Mouse (Mus musculus): ENCODE data around the gene Mtnr1a. TPM values are rescaled to one million over a fixed set of nuclear protein-coding genes. Genes with fewer than 3 reads are reported as not detected.

Mtnr1a gene
- polyA plus RNA-seq, 1 experiment from 2014 or later: 0.55 TPM

DNA sequence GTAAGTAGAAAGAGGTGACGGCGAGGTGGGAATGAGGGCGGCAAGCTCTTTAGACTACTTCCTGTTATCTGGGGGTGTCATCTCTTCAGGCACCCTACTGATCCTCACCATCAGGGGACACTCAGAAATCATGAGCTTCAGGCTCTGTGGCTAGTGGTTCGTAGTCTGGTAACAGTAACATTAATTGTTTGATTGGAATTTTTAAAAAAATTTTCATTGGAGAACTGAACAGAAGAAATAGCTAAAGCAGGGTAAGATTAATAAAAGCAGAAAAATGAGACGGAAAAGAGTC lies 41.8 kb downstream of the Mtnr1a start:
- ATAC-seq (ENCODE audit: low FRiP score): no peak
- 58% methylated on average over 5 of the region's 5 CpGs for WGBS
- H3K36me3 ChIP-seq: no peaks in the 10 kb centered on the region
- peaks cover 16% of the 10 kb centered on the region for H3K4me1 ChIP-seq
- peak overlapping the region; percentile 60 for H3K4me2 ChIP-seq
- peak overlapping the region; percentile 31 for H3K4me3 ChIP-seq (replicated peaks)
- H3K27ac ChIP-seq (replicated peaks): no peak overlapping the region
- no peak overlapping the region for H3K9ac ChIP-seq (replicated peaks)
- H3K9me3 ChIP-seq (replicated peaks): no peaks in the 10 kb centered on the region
- no peaks in the 10 kb centered on the region for H3K27me3 ChIP-seq (replicated peaks)

DNA sequence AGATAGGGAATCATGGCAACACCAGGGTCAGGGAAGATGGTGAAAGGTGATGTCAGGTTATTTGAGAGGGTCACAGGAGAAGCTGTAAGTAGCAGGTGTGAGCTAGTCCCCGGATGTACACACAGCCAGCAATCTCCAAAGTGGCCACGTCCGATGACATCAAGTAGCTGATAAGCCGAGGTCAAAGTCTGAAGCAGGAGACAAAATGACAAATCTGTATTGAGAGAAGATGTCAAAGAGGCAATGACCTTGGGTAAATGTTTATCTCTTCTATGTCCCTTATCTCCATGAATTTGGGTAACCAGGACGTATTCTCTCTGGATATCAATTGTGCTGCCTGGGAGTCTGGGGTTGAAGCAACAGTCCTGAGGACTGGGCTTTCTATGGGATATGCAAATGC lies 42.9 kb downstream of the Mtnr1a start:
- no peak overlapping the region for H3K9ac ChIP-seq (replicated peaks)
- H3K4me3 ChIP-seq (replicated peaks): no peak overlapping the region
- WGBS: 86% methylated on average over 5 of the region's 5 CpGs
- no peak for ATAC-seq (ENCODE audit: low FRiP score)
- H3K4me2 ChIP-seq: no peak overlapping the region
- no peaks in the 10 kb centered on the region for H3K9me3 ChIP-seq (replicated peaks)
- peaks cover 16% of the 10 kb centered on the region for H3K4me1 ChIP-seq
- H3K27ac ChIP-seq (replicated peaks): no peak overlapping the region
- no peaks in the 10 kb centered on the region for H3K36me3 ChIP-seq
- no peaks in the 10 kb centered on the region for H3K27me3 ChIP-seq (replicated peaks)

DNA sequence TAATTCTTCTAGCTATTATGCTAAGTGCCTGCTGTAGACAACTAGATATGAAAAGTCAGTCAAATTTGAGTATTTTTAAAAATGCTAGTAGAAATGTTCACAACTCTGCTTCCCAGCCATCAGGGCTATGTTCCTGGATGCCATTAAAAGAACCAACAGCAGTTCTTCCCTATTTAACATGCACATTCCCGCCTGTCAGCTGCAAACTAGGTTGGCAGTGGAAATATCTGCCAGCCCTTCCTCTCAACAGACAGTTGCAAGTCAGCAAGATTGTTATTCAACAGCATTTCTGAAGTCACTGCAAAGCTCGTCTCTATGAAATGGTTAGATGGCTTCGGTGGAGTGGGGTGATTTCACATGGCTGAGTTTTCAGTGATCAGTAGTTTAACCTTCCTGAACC lies 48.7 kb downstream of the Mtnr1a start:
- H3K27me3 ChIP-seq (replicated peaks): no peaks in the 10 kb centered on the region
- H3K9ac ChIP-seq (replicated peaks): no peak overlapping the region
- H3K4me3 ChIP-seq (replicated peaks): no peak overlapping the region
- WGBS: 83% methylated on average over 3 of the region's 3 CpGs
- H3K36me3 ChIP-seq: no peaks in the 10 kb centered on the region
- no peak for ATAC-seq (ENCODE audit: low FRiP score)
- no peaks in the 10 kb centered on the region for H3K9me3 ChIP-seq (replicated peaks)
- no peak overlapping the region for H3K4me2 ChIP-seq
- H3K4me1 ChIP-seq: no peaks in the 10 kb centered on the region
- H3K27ac ChIP-seq (replicated peaks): no peak overlapping the region

DNA sequence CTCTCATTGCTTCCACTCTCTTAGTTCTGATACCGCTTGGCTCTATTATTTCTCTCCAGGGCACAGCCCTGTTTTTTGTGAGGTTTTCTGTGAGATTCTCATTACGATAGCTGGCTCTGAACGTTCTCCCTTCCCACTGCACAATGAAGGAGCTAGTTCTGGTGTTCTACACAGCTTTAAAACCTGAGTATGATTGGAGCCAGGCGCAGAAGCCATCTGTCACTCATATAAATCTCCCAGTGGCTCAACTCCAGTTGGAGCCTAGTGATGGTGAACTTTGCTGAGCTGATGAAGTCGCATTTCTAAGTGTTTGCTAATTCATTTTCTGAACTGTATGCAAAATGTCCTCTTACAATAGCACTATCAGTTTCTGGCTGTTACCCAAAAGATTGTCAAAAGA lies 56.7 kb downstream of the Mtnr1a start:
- 65% methylated on average over 5 of the region's 5 CpGs for WGBS
- no peak overlapping the region for H3K4me3 ChIP-seq (replicated peaks)
- H3K4me2 ChIP-seq: no peak overlapping the region
- no peaks in the 10 kb centered on the region for H3K4me1 ChIP-seq
- no peak overlapping the region for H3K9ac ChIP-seq (replicated peaks)
- no peak for ATAC-seq (ENCODE audit: low FRiP score)
- H3K27me3 ChIP-seq (replicated peaks): no peaks in the 10 kb centered on the region
- no peaks in the 10 kb centered on the region for H3K36me3 ChIP-seq
- no peaks in the 10 kb centered on the region for H3K9me3 ChIP-seq (replicated peaks)
- no peak overlapping the region for H3K27ac ChIP-seq (replicated peaks)

Other genes starting within 250 kb of the Mtnr1a start
- 12.3 and 12.5 TPM in 2 replicates for gene Fat1, start 133.7 kb upstream of the Mtnr1a start, polyA plus RNA-seq (2015; fragmentation: Nextera tagmentation; extraction: Ambion mirVana)
- gene F11, start 192.9 kb downstream of the Mtnr1a start, polyA plus RNA-seq (2015; fragmentation: Nextera tagmentation; extraction: Ambion mirVana): not detected in 2 replicates
- gene Klkb1, start 225.7 kb downstream of the Mtnr1a start, polyA plus RNA-seq (2015; fragmentation: Nextera tagmentation; extraction: Ambion mirVana): 0.09 TPM in 1 of 2 replicates, not detected in the other
- 0.11 TPM in 1 of 2 replicates, not detected in the other for gene Gm45753, start 239.3 kb downstream of the Mtnr1a start, polyA plus RNA-seq (2015; fragmentation: Nextera tagmentation; extraction: Ambion mirVana)

All from neural tube, embryonic 15.5 days (tissue).